Mouse (Mus musculus): ENCODE measurements around the gene Gars. TPM values are rescaled to one million over a fixed set of nuclear protein-coding genes. Genes with fewer than 3 reads are reported as not detected.

Gars gene
- polyA plus RNA-seq, 1 experiment from 2014 or later = 234 TPM

- Histone ChIP-seq H3K4me1 (ENCODE audit: control insufficient read depth, insufficient read depth, low read length) (no peaks in the 10 kb centered on the region), H3K27ac (ENCODE audit: low read depth, low read length) (no peak overlapping the region), H3K4me2 (ENCODE audit: low read depth) (no peak overlapping the region), H3K9me3 (ENCODE audit: control insufficient read depth, low read length) (no peaks in the 10 kb centered on the region), H3K9ac (ENCODE audit: low read length) (no peak overlapping the region), H3K27me3 (ENCODE audit: control insufficient read depth, insufficient read depth, low read length) (no peaks in the 10 kb centered on the region), H3K4me3 (ENCODE audit: low read depth, low read length) (no peak overlapping the region), H3K36me3 (ENCODE audit: control insufficient read depth, insufficient read depth, low read length) (peaks cover 4% of the 10 kb centered on the region)
- ATAC-seq (ENCODE audit: insufficient read depth, low FRiP score, low TSS enrichment) (no peak), DNase-seq (ENCODE audit: low spot score) (no peak)
- 90% methylated on average over 9 of the region's 9 CpGs for WGBS
Measured at GRCm38 (mm10) chr6:55063793-55064476, 26.1 kb downstream of the Gars start.

- WGBS = 93% methylated on average over 7 of the region's 7 CpGs
- peaks cover 3% of the 10 kb centered on the region for H3K36me3 ChIP-seq (ENCODE audit: control insufficient read depth, insufficient read depth, low read length)
- no peak for ATAC-seq (ENCODE audit: insufficient read depth, low FRiP score, low TSS enrichment)
Measured at GRCm38 (mm10) chr6:55064477-55064827, 26.6 kb downstream of the Gars start.

GRCm38 (mm10) chr6:55065903-55066302, 28.1 kb downstream of the Gars start:
- Histone ChIP-seq H3K4me1 (ENCODE audit: control insufficient read depth, insufficient read depth, low read length) (no peaks in the 10 kb centered on the region), H3K27ac (ENCODE audit: low read depth, low read length) (no peak overlapping the region), H3K36me3 (ENCODE audit: control insufficient read depth, insufficient read depth, low read length) (peaks cover 3% of the 10 kb centered on the region), H3K27me3 (ENCODE audit: control insufficient read depth, insufficient read depth, low read length) (no peaks in the 10 kb centered on the region), H3K4me3 (ENCODE audit: low read depth, low read length) (no peak overlapping the region), H3K4me2 (ENCODE audit: low read depth) (no peak overlapping the region), H3K9me3 (ENCODE audit: control insufficient read depth, low read length) (no peaks in the 10 kb centered on the region), H3K9ac (ENCODE audit: low read length) (no peak overlapping the region)
- DNase-seq (ENCODE audit: low spot score) (no peak), ATAC-seq (ENCODE audit: insufficient read depth, low FRiP score, low TSS enrichment) (no peak)
- 93% methylated on average over 2 of the region's 2 CpGs for WGBS

More at GRCm38 (mm10) chr6:55064477-55064827, 26.6 kb downstream of the Gars start:
- Histone ChIP-seq H3K4me1 (ENCODE audit: control insufficient read depth, insufficient read depth, low read length) (no peaks in the 10 kb centered on the region), H3K4me3 (ENCODE audit: low read depth, low read length) (no peak overlapping the region), H3K4me2 (ENCODE audit: low read depth) (no peak overlapping the region), H3K9me3 (ENCODE audit: control insufficient read depth, low read length) (no peaks in the 10 kb centered on the region), H3K9ac (ENCODE audit: low read length) (no peak overlapping the region), H3K27me3 (ENCODE audit: control insufficient read depth, insufficient read depth, low read length) (no peaks in the 10 kb centered on the region), H3K27ac (ENCODE audit: low read depth, low read length) (no peak overlapping the region)
- DNase-seq (ENCODE audit: low spot score) = no peak

GRCm38 (mm10) chr6:55076561-55077255, 38.9 kb downstream of the Gars start:
- 82% methylated on average over 4 of the region's 4 CpGs for whole genome bisulfite sequencing
- no peak overlapping the region for H3K4me2 ChIP-seq (ENCODE audit: low read depth)
- no peaks in the 10 kb centered on the region for H3K9me3 ChIP-seq (ENCODE audit: control insufficient read depth, low read length)
- no peak overlapping the region for H3K9ac ChIP-seq (ENCODE audit: low read length)
- peaks cover 13% of the 10 kb centered on the region for H3K36me3 ChIP-seq (ENCODE audit: control insufficient read depth, insufficient read depth, low read length)
- ATAC-seq (ENCODE audit: insufficient read depth, low FRiP score, low TSS enrichment) (no peak), DNase-seq (ENCODE audit: low spot score) (no peak)
- no peak overlapping the region for H3K4me3 ChIP-seq (ENCODE audit: low read depth, low read length)
- no peaks in the 10 kb centered on the region for H3K4me1 ChIP-seq (ENCODE audit: control insufficient read depth, insufficient read depth, low read length)
- no peaks in the 10 kb centered on the region for H3K27me3 ChIP-seq (ENCODE audit: control insufficient read depth, insufficient read depth, low read length)
- H3K27ac ChIP-seq (ENCODE audit: low read depth, low read length) = no peak overlapping the region

- DNase-seq (ENCODE audit: low spot score) (no peak), ATAC-seq (ENCODE audit: insufficient read depth, low FRiP score, low TSS enrichment) (no peak)
- 95% methylated on average over 3 of the region's 3 CpGs for WGBS
- Histone ChIP-seq H3K9me3 (ENCODE audit: control insufficient read depth, low read length) (no peaks in the 10 kb centered on the region), H3K9ac (ENCODE audit: low read length) (no peak overlapping the region), H3K4me2 (ENCODE audit: low read depth) (no peak overlapping the region), H3K27me3 (ENCODE audit: control insufficient read depth, insufficient read depth, low read length) (no peaks in the 10 kb centered on the region), H3K4me3 (ENCODE audit: low read depth, low read length) (no peak overlapping the region), H3K27ac (ENCODE audit: low read depth, low read length) (no peak overlapping the region), H3K36me3 (ENCODE audit: control insufficient read depth, insufficient read depth, low read length) (peaks cover 8% of the 10 kb centered on the region), H3K4me1 (ENCODE audit: control insufficient read depth, insufficient read depth, low read length) (no peaks in the 10 kb centered on the region)
Measured at GRCm38 (mm10) chr6:55081379-55081778, 43.6 kb downstream of the Gars start.

- peaks cover 8% of the 10 kb centered on the region for H3K36me3 ChIP-seq (ENCODE audit: control insufficient read depth, insufficient read depth, low read length)
- no peak overlapping the region for H3K9ac ChIP-seq (ENCODE audit: low read length)
- DNase-seq (ENCODE audit: low spot score) = no peak
- no peaks in the 10 kb centered on the region for H3K9me3 ChIP-seq (ENCODE audit: control insufficient read depth, low read length)
- no peak overlapping the region for H3K4me3 ChIP-seq (ENCODE audit: low read depth, low read length)
- no peak overlapping the region for H3K4me2 ChIP-seq (ENCODE audit: low read depth)
- 81% methylated on average over 7 of the region's 7 CpGs for WGBS
- H3K27ac ChIP-seq (ENCODE audit: low read depth, low read length) = no peak overlapping the region
- no peaks in the 10 kb centered on the region for H3K27me3 ChIP-seq (ENCODE audit: control insufficient read depth, insufficient read depth, low read length)
- ATAC-seq (ENCODE audit: insufficient read depth, low FRiP score, low TSS enrichment) = no peak
- H3K4me1 ChIP-seq (ENCODE audit: control insufficient read depth, insufficient read depth, low read length) = no peaks in the 10 kb centered on the region
Measured at GRCm38 (mm10) chr6:55082261-55083051, 44.6 kb downstream of the Gars start.

- no peaks in the 10 kb centered on the region for H3K36me3 ChIP-seq (ENCODE audit: control insufficient read depth, insufficient read depth, low read length)
- no peaks in the 10 kb centered on the region for H3K9me3 ChIP-seq (ENCODE audit: control insufficient read depth, low read length)
- DNase-seq (ENCODE audit: low spot score) (no peak), ATAC-seq (ENCODE audit: insufficient read depth, low FRiP score, low TSS enrichment) (no peak)
- no peak overlapping the region for H3K4me3 ChIP-seq (ENCODE audit: low read depth, low read length)
- 56% methylated on average over 4 of the region's 4 CpGs for WGBS
- no peak overlapping the region for H3K9ac ChIP-seq (ENCODE audit: low read length)
- H3K27ac ChIP-seq (ENCODE audit: low read depth, low read length) = no peak overlapping the region
- no peak overlapping the region for H3K4me2 ChIP-seq (ENCODE audit: low read depth)
- H3K27me3 ChIP-seq (ENCODE audit: control insufficient read depth, insufficient read depth, low read length) = no peaks in the 10 kb centered on the region
- no peaks in the 10 kb centered on the region for H3K4me1 ChIP-seq (ENCODE audit: control insufficient read depth, insufficient read depth, low read length)
Measured at GRCm38 (mm10) chr6:55087355-55087754, 49.5 kb downstream of the Gars start.

GRCm38 (mm10) chr6:55090639-55091038, 52.8 kb downstream of the Gars start:
- no peak overlapping the region for H3K4me2 ChIP-seq (ENCODE audit: low read depth)
- no peaks in the 10 kb centered on the region for H3K4me1 ChIP-seq (ENCODE audit: control insufficient read depth, insufficient read depth, low read length)
- 50% methylated on average over 4 of the region's 4 CpGs for WGBS
- no peak for ATAC-seq (ENCODE audit: insufficient read depth, low FRiP score, low TSS enrichment)
- DNase-seq (ENCODE audit: low spot score) = no peak
- no peaks in the 10 kb centered on the region for H3K9me3 ChIP-seq (ENCODE audit: control insufficient read depth, low read length)
- H3K27ac ChIP-seq (ENCODE audit: low read depth, low read length) = no peak overlapping the region
- H3K27me3 ChIP-seq (ENCODE audit: control insufficient read depth, insufficient read depth, low read length) = no peaks in the 10 kb centered on the region
- H3K4me3 ChIP-seq (ENCODE audit: low read depth, low read length) = no peak overlapping the region
- no peak overlapping the region for H3K9ac ChIP-seq (ENCODE audit: low read length)
- H3K36me3 ChIP-seq (ENCODE audit: control insufficient read depth, insufficient read depth, low read length) = no peaks in the 10 kb centered on the region
